Mouse (Mus musculus) 3134 (cell line): ENCODE measurements around the gene Ric3.

ENCODE experiments used
- DNase-seq: peaks from one replicate; pipeline ENCODE4 v3.0.0-alpha.2; 2011; ENCODE audit warnings: low spot score; ENCODE audit not compliant: insufficient read length; ENCODE audit errors: extremely low read depth

Ric3 gene

GRCm38 (mm10) chr7:109003653-109004052, 79.5 kb downstream of the Ric3 start:
- no peak for DNase-seq

- DNase-seq: no peak
These were observed 81.2 kb downstream of the Ric3 start for GRCm38 (mm10) chr7:109001971-109002370.

- no peak for DNase-seq
These were observed 82.7 kb downstream of the Ric3 start for GRCm38 (mm10) chr7:109000315-109000954.

GRCm38 (mm10) chr7:108996156-108996555, 87.0 kb downstream of the Ric3 start:
- no peak for DNase-seq

- DNase-seq: peak; percentile 28
These were observed 89.2 kb downstream of the Ric3 start for GRCm38 (mm10) chr7:108993881-108994291.

GRCm38 (mm10) chr7:108993230-108993629, 89.9 kb downstream of the Ric3 start:
- peak; percentile 21 for DNase-seq

GRCm38 (mm10) chr7:108991207-108991606, 91.9 kb downstream of the Ric3 start:
- DNase-seq: no peak

GRCm38 (mm10) chr7:108985934-108986708, 97.0 kb downstream of the Ric3 start:
- no peak for DNase-seq
